In the genomic region with DNA sequence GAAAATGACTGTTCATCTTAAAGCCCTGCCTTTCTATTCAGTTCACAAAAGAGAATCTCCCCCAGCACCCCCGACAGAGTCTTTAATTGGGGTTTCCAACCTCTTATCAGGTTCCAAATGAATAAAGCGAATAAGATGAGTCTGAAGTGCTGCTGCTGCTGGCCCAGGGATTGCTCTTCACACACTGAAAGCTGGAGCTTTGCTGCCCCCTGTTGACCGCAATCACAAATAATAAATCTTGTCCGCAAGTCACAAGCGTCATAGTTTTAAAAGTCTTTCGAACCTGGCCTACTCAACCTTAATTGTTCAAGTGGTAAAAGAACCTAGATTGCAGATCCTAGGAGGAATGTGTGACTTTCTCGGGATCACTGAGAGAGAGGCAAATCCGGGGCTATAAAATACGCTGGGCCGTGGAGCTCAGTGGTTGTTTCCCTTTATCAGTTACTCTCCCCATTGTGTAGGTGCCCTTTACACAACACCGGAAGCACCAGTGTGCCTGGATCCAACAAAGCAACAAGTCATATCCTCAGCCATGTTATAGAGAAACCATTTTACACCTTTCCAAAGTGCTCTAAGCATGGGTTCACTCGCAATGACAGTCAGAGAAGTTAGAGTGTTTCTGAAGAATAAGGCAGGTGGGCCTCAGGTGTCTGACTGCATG, we compare ENCODE assay signal across 8 mouse cellular contexts. TPM values are rescaled to one million over a fixed set of nuclear protein-coding genes. Genes with fewer than 3 reads are reported as not detected.
DNase-seq lines count a peak whose midpoint lies in the region; ATAC-seq and TF ChIP-seq lines count a peak whose summit lies in the region.

No protein-coding gene starts in this region.

- 29% methylated on average over 12 of the region's 12 CpGs for WGBS in forebrain, embryonic 11.5 days

- ATAC-seq in forebrain, embryonic 11.5 days (replicated peaks; ENCODE audit: low FRiP score), result 0 out of 2 replicates have a peak, but pooled peaks have one; percentile 51

- no peak overlapping the region for H3K4me3 ChIP-seq in CH12.LX (replicated peaks in 1 of 3; ENCODE audit: low read depth in 2 of 3, low read length in 2 of 3, poor library complexity in 1 of 3)
- no peak overlapping the region for H3K4me3 ChIP-seq in forebrain, embryonic 11.5 days (ENCODE audit: low read depth, low read length)

- TF ChIP-seq EP300 in CH12.LX (IDR thresholded peaks at IDR 0.05; ENCODE audit: low read length), result no peak

- peaks cover 2 to 11% of the 10 kb centered on the region in 2 experiments; a peak in 2 of 4 replicates for H3K4me1 ChIP-seq in CH12.LX (ENCODE audit: control insufficient read depth in 1 of 2, insufficient read depth in 2 of 2)
- H3K4me1 ChIP-seq in forebrain, embryonic 11.5 days (replicated peaks; ENCODE audit: control insufficient read depth, insufficient read depth, low read length), result no peaks in the 10 kb centered on the region

- in situ Hi-C loops in CH12.LX (cut with MboI; ENCODE audit: low pct_ligation_motif_present, low pct_unique_long_range_greater_than_20kb, low sequenced_read_pairs), result loop anchor here (5.0 to 10.0 kb wide), 2 partner anchors 327 to 591 kb away; no protein-coding TSS in a partner anchor

- H3K9me3 ChIP-seq in CH12.LX (replicated peaks; ENCODE audit: low read length), result no peaks in the 10 kb centered on the region
- no peaks in the 10 kb centered on the region for H3K9me3 ChIP-seq in forebrain, embryonic 11.5 days (ENCODE audit: control insufficient read depth, low read length)

- DNase-seq in CH12.LX (ENCODE audit: extremely low read depth), result peak; percentile 75
- DNase-seq in brain, adult 2 months (ENCODE audit: low read depth, low spot score), result peak; percentile 86
- DNase-seq in forebrain, embryonic 11.5 days (ENCODE audit: low spot score), result peak; percentile 81
- DNase-seq in heart, postnatal 4 days, result peak; percentile 83
- peak; percentile 36 to 82 for DNase-seq in layer of hippocampus, adult 8-10 months (ENCODE audit: low spot score in 2 of 2)
- peak; percentile 80 for DNase-seq in lung, postnatal 25 days (ENCODE audit: low spot score)
- DNase-seq in retina, adult 2 months (ENCODE audit: low read depth, low spot score), result peak; percentile 53
- peak; percentile 51 to 64 for DNase-seq in thymus, postnatal 36 days

- no peak overlapping the region for H3K27ac ChIP-seq in CH12.LX (ENCODE audit: insufficient read depth, low read depth)
- no peak overlapping the region for H3K27ac ChIP-seq in forebrain, embryonic 11.5 days (ENCODE audit: low read depth, low read length)

- no peaks in the 10 kb centered on the region for H3K27me3 ChIP-seq in CH12.LX (replicated peaks)
- H3K27me3 ChIP-seq in forebrain, embryonic 11.5 days (ENCODE audit: control insufficient read depth, insufficient read depth, low read length), result no peaks in the 10 kb centered on the region

- H3K79me2 ChIP-seq in CH12.LX (replicated peaks; ENCODE audit: control insufficient read depth, extremely low read depth, insufficient read depth, poor library complexity, severe bottlenecking), result no peaks in the 10 kb centered on the region

- peak; percentile 99 for TF ChIP-seq RAD21 in CH12.LX (IDR thresholded peaks at IDR 0.05; ENCODE audit: low read depth, low read length)

- no peak for TF ChIP-seq POLR2A in CH12.LX (IDR thresholded peaks at IDR 0.05; ENCODE audit: low read depth, low read length)

- no peaks in the 10 kb centered on the region for H3K36me3 ChIP-seq in CH12.LX (replicated peaks in 1 of 2; ENCODE audit: control insufficient read depth in 1 of 2, insufficient read depth in 1 of 2, low read length in 1 of 2)
- H3K36me3 ChIP-seq in forebrain, embryonic 11.5 days (ENCODE audit: control insufficient read depth, insufficient read depth, low read length), result no peaks in the 10 kb centered on the region

- dilution Hi-C loops in CH12.LX (cut with MboI; ENCODE audit: extremely low pct_ligation_motif_present, extremely low pct_unique_long_range_greater_than_20kb, low sequenced_read_pairs), result no loop called here

- TF ChIP-seq CTCF in CH12.LX (conservative IDR thresholded peaks at IDR 0.05 in 1 of 2, IDR thresholded peaks at IDR 0.05 in 1 of 2; ENCODE audit: low read depth in 2 of 2, low read length in 2 of 2), result peak; percentile 56 to 87; a peak in 3 of 4 replicates

- H3K4me2 ChIP-seq in CH12.LX (ENCODE audit: insufficient read depth, low read depth, poor library complexity, severe bottlenecking), result no peak overlapping the region
- H3K4me2 ChIP-seq in forebrain, embryonic 11.5 days (ENCODE audit: low read depth, low read length, severe bottlenecking), result no peak overlapping the region

- H3K9ac ChIP-seq in CH12.LX (ENCODE audit: insufficient read depth, low read depth), result no peak overlapping the region
- no peak overlapping the region for H3K9ac ChIP-seq in forebrain, embryonic 11.5 days (ENCODE audit: low read length)

TF ChIP-seq in CH12.LX, 34 proteins besides CTCF, POLR2A, EP300 and RAD21:
- TF ChIP-seq BHLHE40 (IDR thresholded peaks at IDR 0.05; ENCODE audit: low read depth, low read length), result no peak
- 0 out of 2 replicates have a peak, but pooled peaks have one; percentile 25 for TF ChIP-seq JUND (conservative IDR thresholded peaks at IDR 0.05; ENCODE audit: low read depth, low read length)
- peak; percentile 79 for TF ChIP-seq ZC3H11A (IDR thresholded peaks at IDR 0.05; ENCODE audit: low read depth, low read length)
- peak; percentile 42; the same call in 1 of the 2 replicates for TF ChIP-seq IRF4 (IDR thresholded peaks at IDR 0.05; ENCODE audit: low read depth, low read length)
- peak; percentile 85 for TF ChIP-seq SMC3 (IDR thresholded peaks at IDR 0.05; ENCODE audit: low read depth, low read length)

RNA-seq across cellular contexts. Expression of gene Prep, which starts 21.6 kb away (rescaled TPM):
- total RNA-seq in CH12.LX (2012; rRNA removed) (17.6 and 17.8 TPM in 2 replicates), CH12.LX (2014; rRNA removed) (25.0 and 25.7 TPM in 2 replicates)
- polyA plus RNA-seq in CH12.LX (2012; ENCODE audit: insufficient read length, low read depth), result 26.0 and 28.2 TPM in 2 replicates
- polyA plus RNA-seq in forebrain, embryonic 11.5 days (2014; fragmentation: Nextera tagmentation; extraction: Ambion mirVana), result 27.6 and 28.8 TPM in 2 replicates
- 10 to 100 TPM; 24.8 to 25.2 TPM for total RNA-seq in heart, postnatal 4 days (2021)
- total RNA-seq in layer of hippocampus, adult 8-10 months (2022), result 1 to 10 TPM; 8.5 to 9.7 (median 8.9) TPM
